Mouse (Mus musculus): ENCODE results near the gene Rabgef1. TPM values are rescaled to one million over a fixed set of nuclear protein-coding genes. Genes with fewer than 3 reads are reported as not detected.
"Not testable (repeated sequence)": the region's sequence is repeated elsewhere in the genome, so short reads cannot be mapped to it uniquely, and the experiment has no call there.

Rabgef1 gene
- total and polyA plus RNA-seq, 2 experiments, result 11.8 to 13.1 TPM

DNA sequence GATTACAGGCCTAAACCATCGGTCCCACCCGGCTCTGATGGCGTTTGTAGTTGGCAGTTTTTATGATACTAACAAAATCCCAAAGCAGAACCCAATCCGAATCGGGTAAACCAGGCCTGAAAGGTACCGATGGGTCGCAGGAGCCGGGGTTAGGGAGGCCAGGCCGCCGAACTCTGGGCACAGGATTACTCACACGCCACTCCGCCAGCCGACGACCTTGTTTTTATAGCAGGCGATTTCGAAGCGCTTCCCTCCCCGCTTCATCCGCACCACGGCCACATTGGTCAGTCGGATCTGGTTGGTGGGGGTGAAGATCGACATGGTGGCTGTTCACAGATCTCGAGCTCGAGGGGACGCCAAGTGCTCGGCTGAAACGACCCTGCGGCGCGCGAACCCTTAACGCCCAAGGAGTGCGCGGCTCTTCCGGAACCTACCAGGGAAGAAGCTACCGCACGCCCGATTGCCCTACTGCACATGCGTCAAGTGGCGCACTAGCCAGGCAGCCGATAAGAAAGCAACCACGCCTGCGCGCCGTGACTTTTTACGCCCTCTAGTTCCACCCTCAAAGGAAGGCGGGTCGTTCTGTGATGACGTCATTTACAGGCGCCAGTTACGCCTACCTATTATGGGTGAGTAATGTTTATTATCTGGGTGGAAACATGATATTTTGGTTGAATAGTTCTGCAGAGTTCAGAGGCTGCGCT is 83.6 kb downstream of the Rabgef1 start, which contains the start of the genes Sbds and Tyw1:
TSS of gene Sbds (minus strand) at position 514 of the 704 bp plus-strand sequence.
TSS of gene Tyw1 (plus strand) at position 603 of the 704 bp plus-strand sequence.
- peak; percentile 96 for DNase-seq (ENCODE audit: extremely low read depth, low read depth, low spot score)
- Histone ChIP-seq H3K27ac (replicated peaks; ENCODE audit: insufficient read depth, low read depth, low read length) (peak within 1 kb of the TSS; percentile 82), H3K79me2 (ENCODE audit: control insufficient read depth, insufficient read depth, low read length) (peaks cover 12% of the 10 kb centered on the region; the same call in 1 of the 2 replicates), H3K4me1 (ENCODE audit: control insufficient read depth, insufficient read depth, low read length) (peaks cover 6% of the 10 kb centered on the region), H3K4me3 (ENCODE audit: insufficient read depth, low read depth, low read length) (peak within 1 kb of the TSS; percentile 81), H3K27me3 (ENCODE audit: control insufficient read depth, insufficient read depth, low read length) (no peaks in the 10 kb centered on the region), H3K36me3 (ENCODE audit: control insufficient read depth, insufficient read depth, low read length) (peaks cover 29% of the 10 kb centered on the region; the same call in 1 of the 2 replicates), H3K9ac (ENCODE audit: low read depth, low read length) (peak within 1 kb of the TSS; percentile 87)
- TF ChIP-seq CTCF (IDR thresholded peaks at IDR 0.05; ENCODE audit: low read depth, low read length) (no peak), POLR2A (IDR thresholded peaks at IDR 0.05; ENCODE audit: extremely low read depth, insufficient read depth, low read length) (peak; percentile 93)
- WGBS, result under 1% methylated on average over 52 of the region's 52 CpGs

DNA sequence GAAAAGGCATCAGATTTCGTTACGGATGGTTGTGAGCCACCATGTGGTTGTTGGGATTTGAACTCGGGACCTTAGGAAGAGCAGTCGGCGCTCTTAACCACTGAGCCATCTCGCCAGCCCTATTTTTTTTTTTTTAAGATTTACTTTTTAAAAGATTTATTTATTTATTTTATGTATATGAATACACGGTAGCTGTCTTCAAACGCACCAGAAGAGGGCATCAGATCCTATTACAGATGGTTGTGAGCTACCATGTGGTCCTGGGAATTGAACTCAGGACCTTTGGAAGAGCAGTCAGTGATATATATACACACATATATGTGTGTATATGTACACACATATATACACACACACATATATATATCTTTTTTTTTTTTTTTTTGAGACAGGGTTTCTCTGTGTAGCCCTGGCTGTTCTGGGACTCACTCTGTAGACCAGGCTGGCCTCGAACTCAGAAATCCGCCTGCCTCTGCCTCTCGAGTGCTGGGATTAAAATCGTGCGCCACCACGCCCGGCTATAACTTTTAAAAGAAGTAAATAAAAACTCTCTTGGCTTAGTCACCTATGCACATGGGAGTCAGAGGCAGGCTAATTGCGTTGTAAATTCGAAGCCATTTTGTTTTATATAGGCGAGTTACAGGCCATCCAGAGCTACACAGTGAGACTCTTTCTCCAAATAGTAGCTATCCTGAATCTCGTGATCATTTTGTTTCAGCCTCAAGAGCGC is 84.4 kb downstream of the Rabgef1 start:
- H3K27ac ChIP-seq (replicated peaks; ENCODE audit: insufficient read depth, low read depth, low read length); H3K27me3 ChIP-seq (ENCODE audit: control insufficient read depth, insufficient read depth, low read length); DNase-seq (ENCODE audit: extremely low read depth, low read depth, low spot score); H3K9ac ChIP-seq (ENCODE audit: low read depth, low read length); H3K4me1 ChIP-seq (ENCODE audit: control insufficient read depth, insufficient read depth, low read length); H3K4me3 ChIP-seq (ENCODE audit: insufficient read depth, low read depth, low read length): not testable (repeated sequence)
- peaks cover 23% of the 10 kb centered on the region; the same call in 1 of the 2 replicates for H3K36me3 ChIP-seq (ENCODE audit: control insufficient read depth, insufficient read depth, low read length)
- 24% methylated on average over 20 of the region's 20 CpGs for WGBS
- peaks cover 10% of the 10 kb centered on the region; the same call in 1 of the 2 replicates for H3K79me2 ChIP-seq (ENCODE audit: control insufficient read depth, insufficient read depth, low read length)

DNA sequence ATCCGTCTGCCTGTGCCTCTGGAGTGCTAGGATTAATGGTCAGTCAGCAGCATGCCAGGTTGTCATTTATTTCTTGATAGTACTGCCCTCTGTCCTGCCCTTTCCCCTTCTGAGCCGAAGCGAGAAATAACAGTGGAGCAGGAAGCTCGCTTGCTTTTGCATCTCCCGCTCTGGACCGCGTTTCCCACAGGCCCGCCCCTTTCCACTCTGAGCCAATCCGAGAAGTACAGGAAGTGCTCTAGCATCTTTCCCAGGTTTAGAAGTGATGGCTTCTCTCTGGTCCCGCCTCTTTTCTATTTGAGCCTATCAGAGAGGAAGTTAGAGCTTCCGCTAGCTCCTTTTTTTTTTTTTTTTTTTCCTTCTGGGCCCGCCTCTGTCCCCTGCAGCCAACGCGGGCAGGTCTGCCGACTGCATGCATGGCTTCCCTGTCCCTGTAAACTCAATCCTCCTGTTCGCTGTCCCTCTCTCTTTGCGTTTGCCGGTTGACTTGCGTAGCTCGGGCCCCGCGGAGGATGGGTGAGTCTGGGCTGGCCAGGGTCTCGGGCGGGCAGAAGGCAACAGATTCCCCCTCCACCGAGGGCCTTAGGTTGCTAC is 85.2 kb downstream of the Rabgef1 start:
- peak overlapping the region; percentile 86 for H3K9ac ChIP-seq (ENCODE audit: low read depth, low read length)
- H3K4me1 ChIP-seq (ENCODE audit: control insufficient read depth, insufficient read depth, low read length), result peaks cover 6% of the 10 kb centered on the region
- peak overlapping the region; percentile 90 for H3K4me3 ChIP-seq (ENCODE audit: insufficient read depth, low read depth, low read length)
- H3K79me2 ChIP-seq (ENCODE audit: control insufficient read depth, insufficient read depth, low read length), result peaks cover 9% of the 10 kb centered on the region; the same call in 1 of the 2 replicates
- peak overlapping the region; percentile 42; the same call in 1 of the 2 replicates for H3K27ac ChIP-seq (replicated peaks; ENCODE audit: insufficient read depth, low read depth, low read length)
- WGBS, result under 1% methylated on average over 25 of the region's 25 CpGs
- H3K36me3 ChIP-seq (ENCODE audit: control insufficient read depth, insufficient read depth, low read length), result peaks cover 18% of the 10 kb centered on the region; the same call in 1 of the 2 replicates
- TF ChIP-seq POLR2A (IDR thresholded peaks at IDR 0.05; ENCODE audit: extremely low read depth, insufficient read depth, low read length) (peak; percentile 44; the same call in 1 of the 2 replicates), CTCF (IDR thresholded peaks at IDR 0.05; ENCODE audit: low read depth, low read length) (no peak)
- H3K27me3 ChIP-seq (ENCODE audit: control insufficient read depth, insufficient read depth, low read length), result no peaks in the 10 kb centered on the region
- peak; percentile 96 for DNase-seq (ENCODE audit: extremely low read depth, low read depth, low spot score)

DNA sequence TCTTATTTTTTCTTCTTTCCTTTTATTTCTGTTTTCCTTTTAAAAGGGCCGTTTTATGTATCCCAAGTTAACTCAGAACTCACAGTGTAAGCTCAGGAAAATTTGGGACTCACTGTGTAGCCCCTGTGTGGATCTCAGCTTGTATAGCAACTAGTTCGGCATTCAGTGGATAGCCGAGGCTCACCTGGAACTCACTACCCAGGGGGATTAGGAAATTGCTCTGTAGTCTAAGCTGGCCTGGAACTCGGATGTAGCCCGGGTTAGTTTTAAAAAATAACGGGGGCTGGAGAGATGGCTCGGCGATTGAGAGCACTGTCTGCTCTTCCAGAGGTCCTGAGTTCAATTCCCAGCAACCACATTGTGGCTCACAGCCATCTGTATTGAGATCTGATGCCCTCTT is 85.7 kb downstream of the Rabgef1 start:
- H3K4me3 ChIP-seq (ENCODE audit: insufficient read depth, low read depth, low read length), result peak overlapping the region; percentile 90

DNA sequence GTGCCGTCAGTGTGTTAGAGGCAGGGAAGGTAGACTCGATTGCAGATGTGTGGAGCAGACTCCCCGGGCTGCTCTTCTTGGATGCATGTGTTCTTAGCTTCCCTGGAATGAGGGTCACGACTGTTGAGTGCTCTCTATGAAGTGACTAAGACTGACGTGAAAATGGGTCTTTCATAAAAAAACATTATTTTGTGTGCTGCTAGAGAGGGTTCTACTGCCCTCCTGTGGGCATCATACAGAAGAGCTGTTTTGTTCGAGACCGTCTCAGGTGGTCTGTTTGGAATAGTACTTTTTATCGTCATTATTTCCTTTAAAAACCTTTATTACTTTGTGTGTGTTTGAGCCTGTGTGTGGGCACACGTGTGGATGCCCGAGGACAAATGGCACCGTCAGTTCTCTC is 91.9 kb downstream of the Rabgef1 start:
- TF ChIP-seq CTCF (IDR thresholded peaks at IDR 0.05; ENCODE audit: low read depth, low read length), result no peak
- TF ChIP-seq POLR2A (IDR thresholded peaks at IDR 0.05; ENCODE audit: extremely low read depth, insufficient read depth, low read length), result no peak
- WGBS, result 88% methylated on average over 11 of the region's 11 CpGs

More for the DNA sequence above, 85.7 kb downstream of the Rabgef1 start:
- WGBS, result 9% methylated on average over 8 of the region's 8 CpGs
- Histone ChIP-seq H3K4me1 (ENCODE audit: control insufficient read depth, insufficient read depth, low read length) (peaks cover 6% of the 10 kb centered on the region), H3K79me2 (ENCODE audit: control insufficient read depth, insufficient read depth, low read length) (peaks cover 9% of the 10 kb centered on the region; the same call in 1 of the 2 replicates), H3K36me3 (ENCODE audit: control insufficient read depth, insufficient read depth, low read length) (peaks cover 13% of the 10 kb centered on the region; the same call in 1 of the 2 replicates), H3K27ac (replicated peaks; ENCODE audit: insufficient read depth, low read depth, low read length) (peak overlapping the region; percentile 42; the same call in 1 of the 2 replicates), H3K27me3 (ENCODE audit: control insufficient read depth, insufficient read depth, low read length) (no peaks in the 10 kb centered on the region), H3K9ac (ENCODE audit: low read depth, low read length) (peak overlapping the region; percentile 86)
- no peak for TF ChIP-seq POLR2A (IDR thresholded peaks at IDR 0.05; ENCODE audit: extremely low read depth, insufficient read depth, low read length)
- no peak for TF ChIP-seq CTCF (IDR thresholded peaks at IDR 0.05; ENCODE audit: low read depth, low read length)
- no peak for DNase-seq (ENCODE audit: extremely low read depth, low read depth, low spot score)

More for the DNA sequence above, 91.9 kb downstream of the Rabgef1 start:
- H3K9ac ChIP-seq (ENCODE audit: low read depth, low read length), result no peak overlapping the region
- H3K79me2 ChIP-seq (ENCODE audit: control insufficient read depth, insufficient read depth, low read length), result no peaks in the 10 kb centered on the region
- H3K27me3 ChIP-seq (ENCODE audit: control insufficient read depth, insufficient read depth, low read length), result no peaks in the 10 kb centered on the region
- no peak for DNase-seq (ENCODE audit: extremely low read depth, low read depth, low spot score)
- peaks cover 7% of the 10 kb centered on the region; the same call in 1 of the 2 replicates for H3K4me1 ChIP-seq (ENCODE audit: control insufficient read depth, insufficient read depth, low read length)
- no peak overlapping the region for H3K4me3 ChIP-seq (ENCODE audit: insufficient read depth, low read depth, low read length)
- H3K36me3 ChIP-seq (ENCODE audit: control insufficient read depth, insufficient read depth, low read length), result peaks cover 7% of the 10 kb centered on the region
- H3K27ac ChIP-seq (replicated peaks; ENCODE audit: insufficient read depth, low read depth, low read length), result no peak overlapping the region

Other genes starting within 250 kb of the Rabgef1 start
- 20.3 and 24.3 TPM in 2 replicates for gene Vkorc1l1, start 229.8 kb upstream of the Rabgef1 start, total RNA-seq (2014; rRNA removed)
- gene Vkorc1l1, start 229.8 kb upstream of the Rabgef1 start, polyA plus RNA-seq (2012; rRNA removed), result 14.4 and 14.6 TPM in 2 replicates
- gene Gusb, start 168.7 kb upstream of the Rabgef1 start, total RNA-seq (2014; rRNA removed), result 13.6 and 21.1 TPM in 2 replicates
- gene Gusb, start 168.7 kb upstream of the Rabgef1 start, polyA plus RNA-seq (2012; rRNA removed), result 17.6 and 18.6 TPM in 2 replicates
- gene Asl, start 142.6 kb upstream of the Rabgef1 start, total RNA-seq (2014; rRNA removed), result 683 and 898 TPM in 2 replicates
- 622 and 696 TPM in 2 replicates for gene Asl, start 142.6 kb upstream of the Rabgef1 start, polyA plus RNA-seq (2012; rRNA removed)
- gene Crcp, start 142.5 kb upstream of the Rabgef1 start, total RNA-seq (2014; rRNA removed), result 27.8 and 33.6 TPM in 2 replicates
- 11.8 and 14.7 TPM in 2 replicates for gene Crcp, start 142.5 kb upstream of the Rabgef1 start, polyA plus RNA-seq (2012; rRNA removed)
- 15.6 and 20.1 TPM in 2 replicates for gene Tpst1, start 98.5 kb upstream of the Rabgef1 start, total RNA-seq (2014; rRNA removed)
- gene Tpst1, start 98.5 kb upstream of the Rabgef1 start, polyA plus RNA-seq (2012; rRNA removed), result 9.3 and 10.8 TPM in 2 replicates
- gene Kctd7, start 26.9 kb upstream of the Rabgef1 start, total RNA-seq (2014; rRNA removed), result 2.0 and 2.8 TPM in 2 replicates
- 3.6 and 4.0 TPM in 2 replicates for gene Kctd7, start 26.9 kb upstream of the Rabgef1 start, polyA plus RNA-seq (2012; rRNA removed)
- gene Tmem248, start 45.3 kb downstream of the Rabgef1 start, total RNA-seq (2014; rRNA removed), result 19.8 and 26.6 TPM in 2 replicates
- 28.9 and 34.3 TPM in 2 replicates for gene Tmem248, start 45.3 kb downstream of the Rabgef1 start, polyA plus RNA-seq (2012; rRNA removed)
- gene Sbds, start 83.7 kb downstream of the Rabgef1 start, total RNA-seq (2014; rRNA removed), result 36.9 and 42.5 TPM in 2 replicates
- gene Sbds, start 83.7 kb downstream of the Rabgef1 start, polyA plus RNA-seq (2012; rRNA removed), result 25.9 and 29.4 TPM in 2 replicates
- gene Tyw1, start 83.8 kb downstream of the Rabgef1 start, total RNA-seq (2014; rRNA removed), result 12.8 and 13.3 TPM in 2 replicates
- 6.8 and 8.0 TPM in 2 replicates for gene Tyw1, start 83.8 kb downstream of the Rabgef1 start, polyA plus RNA-seq (2012; rRNA removed)
- gene Caln1, start 197.7 kb downstream of the Rabgef1 start, total RNA-seq (2014; rRNA removed), result 2.8 and 2.9 TPM in 2 replicates
- 2.0 and 2.4 TPM in 2 replicates for gene Caln1, start 197.7 kb downstream of the Rabgef1 start, polyA plus RNA-seq (2012; rRNA removed)
- not detected in 2 replicates for gene A330070K13Rik, start 212.8 kb downstream of the Rabgef1 start, total RNA-seq (2014; rRNA removed)
- gene A330070K13Rik, start 212.8 kb downstream of the Rabgef1 start, polyA plus RNA-seq (2012; rRNA removed), result not detected in 2 replicates